Mouse (Mus musculus) embryo, embryonic 9.5 days (tissue): ENCODE measurements around the gene Ajuba.

Source experiments
- DNase-seq: peaks from one replicate; pipeline ENCODE4 v3.0.0-alpha.2; 2017; ENCODE audit errors: extremely low spot score

Gene Ajuba

DNA sequence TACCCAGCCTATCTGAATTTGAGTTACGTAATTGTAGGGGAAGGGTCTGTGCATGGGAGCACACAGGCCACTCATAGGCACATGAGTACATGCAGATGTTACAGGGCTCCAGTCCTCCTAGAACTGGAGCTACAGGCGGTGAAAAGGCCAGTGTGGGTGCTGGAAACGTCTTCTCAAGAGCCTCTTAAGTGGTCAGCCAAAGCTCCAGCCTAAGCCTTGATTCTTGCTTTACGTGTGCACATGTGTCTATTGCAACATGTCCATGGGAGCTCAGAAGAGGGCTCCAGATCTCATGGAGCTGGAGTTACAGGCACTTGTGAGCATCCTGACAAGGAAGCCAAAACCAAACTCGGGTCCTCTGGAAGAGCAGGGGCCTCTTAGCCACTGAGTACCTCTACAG is 32.7 kb downstream of the Ajuba start:
- DNase-seq = no peak

DNA sequence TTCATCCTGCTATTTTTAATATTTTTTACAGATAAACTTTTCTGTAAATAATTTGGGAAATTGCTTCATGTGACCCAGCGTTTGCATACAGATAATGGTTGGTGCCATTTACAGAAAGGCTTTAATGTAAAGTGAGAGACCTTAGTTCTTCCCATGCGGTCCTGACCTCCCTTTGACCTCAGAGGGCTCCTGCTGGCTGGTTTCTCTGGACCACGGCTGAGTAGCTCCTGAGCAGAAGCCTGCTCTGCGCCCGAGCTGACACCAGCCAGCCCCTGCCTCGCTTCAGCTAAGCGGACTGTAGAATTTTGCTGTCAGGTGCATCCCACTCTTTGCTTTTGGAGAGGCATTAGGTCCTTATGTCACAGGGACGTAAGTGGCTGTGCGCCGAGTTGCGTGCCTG is 36.6 kb downstream of the Ajuba start:
- no peak for DNase-seq

DNA sequence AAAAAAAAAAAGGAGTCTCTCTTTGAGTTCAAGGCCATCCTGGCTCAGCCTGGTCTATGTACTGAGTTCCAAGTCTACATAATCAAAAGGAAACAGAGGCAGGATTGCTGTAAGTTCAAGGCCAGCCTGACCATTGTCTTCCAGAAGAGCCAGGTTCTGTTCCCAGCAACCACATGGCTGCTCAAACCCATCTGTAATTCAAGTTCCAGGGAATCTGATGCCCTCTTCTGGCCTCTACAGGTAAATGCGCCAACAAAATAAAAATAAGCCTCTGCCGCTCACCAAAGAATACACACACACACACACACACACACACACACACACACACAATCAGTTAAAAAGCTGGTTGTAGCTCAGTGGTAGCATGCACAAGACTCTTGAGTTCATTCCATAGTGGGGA is 38.8 kb downstream of the Ajuba start:
- no peak for DNase-seq

DNA sequence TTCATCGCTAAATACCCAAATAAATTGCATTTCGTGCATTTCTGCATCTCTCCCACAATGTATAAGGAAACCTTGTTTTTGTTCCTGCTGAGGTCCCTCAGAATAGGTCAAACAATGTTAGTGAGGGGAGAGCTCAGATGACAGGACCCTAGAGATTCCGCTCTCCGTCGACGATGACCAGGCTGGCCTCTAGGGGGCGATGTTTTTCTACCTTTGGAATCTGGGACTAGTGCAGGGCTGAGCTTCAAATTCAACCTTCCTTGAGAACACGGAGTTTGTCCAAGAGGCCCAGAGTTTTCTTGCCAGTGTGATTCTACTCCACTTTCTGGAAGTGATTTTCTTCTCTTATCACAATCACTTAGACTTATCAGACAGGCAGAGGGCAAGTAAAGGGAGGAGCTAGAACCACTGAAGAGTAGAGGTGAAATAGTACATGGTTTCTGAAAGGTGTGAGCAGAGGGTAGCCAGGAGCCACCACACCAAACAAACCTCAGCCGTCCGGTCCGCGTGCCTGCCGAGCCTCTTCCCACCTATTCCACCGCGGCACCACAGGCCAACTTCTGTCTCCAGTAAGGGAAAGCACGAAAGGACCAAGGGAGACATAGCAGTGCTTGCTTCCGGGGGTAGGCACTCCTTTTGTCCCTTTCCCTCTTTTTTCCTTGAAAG is 48.8 kb downstream of the Ajuba start:
- peak; percentile 94 for DNase-seq

DNA sequence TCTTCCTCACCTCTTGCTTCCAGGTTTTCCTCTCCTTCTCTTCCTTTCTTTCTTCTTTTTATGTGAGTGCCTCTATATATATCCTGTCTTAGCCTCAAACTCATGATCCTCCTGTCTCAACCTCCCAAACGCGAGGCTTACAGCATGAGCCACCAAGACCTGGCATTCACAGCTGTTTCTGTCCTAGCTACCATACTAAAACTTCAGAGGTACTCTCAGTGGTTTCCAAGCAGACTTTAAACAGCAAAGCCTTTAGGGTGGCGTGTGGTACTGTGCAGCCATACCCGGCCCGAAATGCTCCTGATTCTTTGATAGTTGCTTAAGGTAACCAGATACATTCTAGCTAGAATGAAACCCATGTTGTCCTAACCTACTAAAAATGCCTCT is 49.4 kb downstream of the Ajuba start:
- no peak for DNase-seq

DNA sequence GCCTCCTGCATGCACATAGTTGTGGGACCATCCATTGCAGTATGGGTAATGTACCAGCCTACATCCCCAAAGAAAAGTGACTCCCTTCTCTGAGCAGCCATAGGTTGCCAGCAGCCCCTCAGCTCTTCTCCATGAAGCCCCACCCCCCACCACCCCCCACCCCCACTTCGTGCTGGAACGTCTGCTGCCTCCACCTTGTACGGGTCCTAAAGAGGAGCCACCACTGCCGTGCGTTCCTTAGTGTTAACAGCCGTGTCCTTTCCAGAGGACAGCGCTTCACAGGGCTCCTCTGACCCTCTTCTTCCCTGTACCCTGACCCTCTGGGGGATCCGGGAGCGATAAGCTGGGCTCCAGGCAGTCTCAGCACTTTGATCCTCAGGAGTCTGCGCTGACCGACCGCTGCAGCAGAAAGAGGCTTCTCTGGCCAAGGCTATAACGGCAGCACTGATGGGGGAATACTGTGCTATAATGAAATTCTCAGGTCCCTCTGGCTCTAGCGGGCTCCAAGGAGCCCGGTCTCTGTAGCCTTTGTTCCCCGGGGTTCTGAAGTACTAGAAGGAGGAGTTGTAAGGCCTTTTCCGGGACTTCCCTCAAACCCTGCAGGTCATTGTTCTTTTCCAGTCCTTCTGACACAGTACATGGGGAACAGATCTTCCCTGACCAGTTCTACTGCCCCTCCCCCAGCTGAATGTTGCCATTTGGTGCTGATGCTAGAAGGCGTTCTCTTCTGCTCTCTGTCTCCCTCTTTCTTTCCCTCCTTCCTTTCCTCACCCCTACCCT is 49.9 kb downstream of the Ajuba start:
- peak; percentile 70 for DNase-seq

DNA sequence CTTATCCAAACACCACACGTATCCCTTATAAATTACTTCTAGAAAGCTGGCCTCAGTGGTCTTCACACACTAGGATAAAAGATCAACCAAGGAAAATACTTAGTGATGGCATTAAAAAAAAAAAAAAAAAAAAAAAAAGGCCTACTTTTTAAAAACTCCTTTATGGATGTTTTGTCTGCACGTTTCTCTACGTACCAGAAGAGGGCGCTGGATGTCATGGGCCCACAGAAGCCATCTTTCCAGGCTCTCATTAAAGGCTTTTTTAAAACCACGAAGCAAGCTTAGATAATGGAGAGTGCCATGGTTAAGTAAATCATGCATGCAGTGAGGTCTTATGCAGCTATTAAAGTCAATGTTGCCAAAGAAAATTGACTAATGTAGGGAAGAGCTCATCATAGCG is 53.8 kb downstream of the Ajuba start:
- DNase-seq = no peak
